15 mouse cellular contexts compared by ENCODE assay signal in genomic region chr19:6030520-6031280, GRCm38 (mm10).
"Had no signal": no experiment of that assay in that cellular context is flagged by ENCODE, and none has a peak within 500 bp of the region (broad histone marks: within the 10 kb centered on the region; RNA-seq: fewer than 3 reads in every experiment).

No protein-coding gene starts in this region.

- H3K4me3 ChIP-seq: layer of hippocampus, adult 2 months; liver, embryonic 13.5 days; lung, embryonic 15.5 days; midbrain, embryonic 10.5 days; myocyte; neural tube, embryonic 15.5 days had no signal

- ATAC-seq: liver, postnatal 0 days had no signal

- H3K4me1 ChIP-seq: lung, embryonic 15.5 days; midbrain, embryonic 10.5 days; neural tube, embryonic 15.5 days had no signal

- DNase-seq: kidney, adult 8-10 months; kidney, postnatal 36 days; left cerebral cortex, postnatal 4 days; liver, embryonic 13.5 days; liver, postnatal 0 days; lung, postnatal 36 days; midbrain, embryonic 14.5 days; thymus, adult 18-20 months; thymus, postnatal 14 days had no signal

- H3K4me2 ChIP-seq: liver, embryonic 13.5 days; lung, embryonic 15.5 days; neural tube, embryonic 15.5 days had no signal

- H3K9me3 ChIP-seq: liver, embryonic 13.5 days; lung, embryonic 15.5 days; midbrain, embryonic 10.5 days; neural tube, embryonic 15.5 days had no signal

- H3K9ac ChIP-seq: liver, embryonic 13.5 days; liver, postnatal 0 days; lung, embryonic 15.5 days; neural tube, embryonic 15.5 days had no signal

- H3K36me3 ChIP-seq: liver, embryonic 13.5 days; lung, embryonic 15.5 days; midbrain, embryonic 10.5 days; neural tube, embryonic 15.5 days had no signal

- H3K27me3 ChIP-seq: lung, embryonic 15.5 days; neural tube, embryonic 15.5 days had no signal

- H3K27ac ChIP-seq: kidney, postnatal 0 days; layer of hippocampus, adult 2 months; liver, embryonic 13.5 days; lung, embryonic 15.5 days; midbrain, embryonic 10.5 days; neural tube, embryonic 15.5 days had no signal
